Mouse (Mus musculus): Measurements from ENCODE around the gene Dlx1.

GRCm38 (mm10) chr2:71541418-71542226 lies 13.7 kb downstream of the Dlx1 start:
- TF ChIP-seq CTCF (IDR thresholded peaks at IDR 0.05; ENCODE audit: borderline replicate concordance, insufficient read depth, low read depth, low read length) (no peak), POLR2A (IDR thresholded peaks at IDR 0.05; ENCODE audit: borderline replicate concordance, insufficient read depth, low read length) (no peak)
